Mouse (Mus musculus): Measurements from ENCODE around the gene Map2k3. TPM values are rescaled to one million over a fixed set of nuclear protein-coding genes. Genes with fewer than 3 reads are reported as not detected.
"Not testable (repeated sequence)": the region's sequence is repeated elsewhere in the genome, so short reads cannot be mapped to it uniquely, and the experiment has no call there.

Map2k3 gene
- total RNA-seq (2021) = 100 to 1,000 TPM; 144 to 173 TPM
- long read RNA-seq, experiment 1, transcript Map2k3-201 (12 exons, 2,198 nt) = major isoform, 357 of 413 reads
- long read RNA-seq, experiment 1, partial matches to known transcripts = 39 of 413 reads
- long read RNA-seq, experiment 1, other reads (novel, unspliced or antisense) = 17 of 413 reads
- long read RNA-seq, experiment 2, transcript Map2k3-201 (12 exons, 2,198 nt) = major isoform, 448 of 494 reads
- long read RNA-seq, experiment 2, partial matches to known transcripts = 15 of 494 reads
- long read RNA-seq, experiment 2, other reads (novel, unspliced or antisense) = 28 of 494 reads

- DNase-seq = peak; percentile 98
- intact Hi-C loops (cut with DNase I; ENCODE audit: low total_unique reads) = no loop called here
Measured at GRCm38 (mm10) chr11:60931869-60932481, at the start of gene Map2k3. Map2k3 (plus strand) TSS chr11:60932033.

GRCm38 (mm10) chr11:60882386-60882785 lies 49.4 kb upstream of the Map2k3 start:
- intact Hi-C loops (cut with DNase I; ENCODE audit: low total_unique reads) = no loop called here
- no peak for DNase-seq

GRCm38 (mm10) chr11:60886986-60887385 lies 44.8 kb upstream of the Map2k3 start:
- intact Hi-C loops (cut with DNase I; ENCODE audit: low total_unique reads); DNase-seq: not testable (repeated sequence)

GRCm38 (mm10) chr11:60889861-60890260 lies 42.0 kb upstream of the Map2k3 start:
- intact Hi-C loops (cut with DNase I; ENCODE audit: low total_unique reads) = no loop called here
- DNase-seq = no peak

- intact Hi-C loops (cut with DNase I; ENCODE audit: low total_unique reads) = no loop called here
- no peak for DNase-seq
Measured at GRCm38 (mm10) chr11:60890286-60890685, 41.5 kb upstream of the Map2k3 start.

GRCm38 (mm10) chr11:60890744-60891143 lies 41.1 kb upstream of the Map2k3 start:
- no peak for DNase-seq
- intact Hi-C loops (cut with DNase I; ENCODE audit: low total_unique reads) = no loop called here

- no peak for DNase-seq
- intact Hi-C loops (cut with DNase I; ENCODE audit: low total_unique reads) = no loop called here
Measured at GRCm38 (mm10) chr11:60895915-60896314, 35.9 kb upstream of the Map2k3 start.

GRCm38 (mm10) chr11:60902001-60902400 lies 29.8 kb upstream of the Map2k3 start:
- intact Hi-C loops (cut with DNase I; ENCODE audit: low total_unique reads) = no loop called here
- DNase-seq = no peak

- intact Hi-C loops (cut with DNase I; ENCODE audit: low total_unique reads) = no loop called here
Measured at GRCm38 (mm10) chr11:60902486-60902885, 29.3 kb upstream of the Map2k3 start.

GRCm38 (mm10) chr11:60903661-60904061 lies 28.2 kb upstream of the Map2k3 start:
- intact Hi-C loops (cut with DNase I; ENCODE audit: low total_unique reads) = no loop called here
- no peak for DNase-seq

More at GRCm38 (mm10) chr11:60902486-60902885, 29.3 kb upstream of the Map2k3 start:
- DNase-seq = no peak

- DNase-seq = peak; percentile 35
- intact Hi-C loops (cut with DNase I; ENCODE audit: low total_unique reads) = no loop called here
Measured at GRCm38 (mm10) chr11:60905407-60906120, 26.3 kb upstream of the Map2k3 start.

- intact Hi-C loops (cut with DNase I; ENCODE audit: low total_unique reads) = no loop called here
- DNase-seq = no peak
Measured at GRCm38 (mm10) chr11:60906449-60906848, 25.4 kb upstream of the Map2k3 start.

- DNase-seq = no peak
- intact Hi-C loops (cut with DNase I; ENCODE audit: low total_unique reads) = no loop called here
Measured at GRCm38 (mm10) chr11:60908073-60908472, 23.8 kb upstream of the Map2k3 start.

GRCm38 (mm10) chr11:60909626-60910025 lies 22.2 kb upstream of the Map2k3 start:
- DNase-seq = no peak
- intact Hi-C loops (cut with DNase I; ENCODE audit: low total_unique reads) = no loop called here

GRCm38 (mm10) chr11:60912525-60912973 lies 19.3 kb upstream of the Map2k3 start:
- no peak for DNase-seq
- intact Hi-C loops (cut with DNase I; ENCODE audit: low total_unique reads) = no loop called here

- peak; percentile 91 for DNase-seq
- intact Hi-C loops (cut with DNase I; ENCODE audit: low total_unique reads) = no loop called here
Measured at GRCm38 (mm10) chr11:60913301-60914196, 18.3 kb upstream of the Map2k3 start.

- no peak for DNase-seq
- intact Hi-C loops (cut with DNase I; ENCODE audit: low total_unique reads) = no loop called here
Measured at GRCm38 (mm10) chr11:60914491-60914890, 17.3 kb upstream of the Map2k3 start, which contains the start of gene Natd1. Natd1 (minus strand) TSS chr11:60914750.

GRCm38 (mm10) chr11:60915201-60915600 lies 16.6 kb upstream of the Map2k3 start:
- intact Hi-C loops (cut with DNase I; ENCODE audit: low total_unique reads) = no loop called here
- DNase-seq = no peak

- no peak for DNase-seq
- intact Hi-C loops (cut with DNase I; ENCODE audit: low total_unique reads) = no loop called here
Measured at GRCm38 (mm10) chr11:60920021-60920420, 11.8 kb upstream of the Map2k3 start.

All from gastrocnemius, postnatal 14 days (tissue).